8 mouse cellular contexts compared by ENCODE assay signal in the genomic region with DNA sequence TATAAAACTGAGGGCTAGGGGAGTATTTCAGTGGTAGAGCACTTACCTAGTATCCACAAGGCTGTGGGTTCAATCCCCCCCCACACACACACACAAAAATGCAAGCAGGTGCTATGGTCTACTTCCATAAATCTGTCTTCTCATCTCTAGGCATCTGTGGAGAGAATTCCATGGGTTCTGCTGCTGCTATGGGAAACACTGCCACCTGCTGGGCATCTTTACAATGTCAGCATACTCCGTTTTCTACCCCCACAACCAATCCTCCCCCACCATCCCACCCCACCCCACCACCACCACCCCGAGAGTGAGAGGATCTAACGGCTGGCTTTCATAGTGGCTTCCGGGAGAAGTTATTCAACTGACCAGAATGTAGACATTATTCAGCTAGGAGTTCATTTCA. TPM values are rescaled to one million over a fixed set of nuclear protein-coding genes. Genes with fewer than 3 reads are reported as not detected.
A peak's percentile ranks its signal among the peaks of the same experiment; 100 is the strongest.
DNase-seq lines count a peak whose midpoint lies in the region; ATAC-seq lines count a peak whose summit lies in the region.

No protein-coding gene starts in this region.

- WGBS in midbrain, embryonic 10.5 days, result 24% methylated on average over 4 of the region's 4 CpGs
- 12% methylated on average over 4 of the region's 4 CpGs for WGBS in midbrain, embryonic 16.5 days
- 20% methylated on average over 4 of the region's 4 CpGs for WGBS in embryonic facial prominence, embryonic 10.5 days

- DNase-seq in midbrain, embryonic 10.5 days (ENCODE audit: low spot score), result peak; percentile 66
- peak; percentile 66 to 73 for DNase-seq in adrenal gland, postnatal 36 days
- DNase-seq in embryonic facial prominence, embryonic 10.5 days (ENCODE audit: low spot score), result peak; percentile 78
- peak; percentile 79 to 82 for DNase-seq in heart, postnatal 14 days
- DNase-seq in layer of hippocampus, postnatal 14 days (ENCODE audit: low spot score in 2 of 2), result peak; percentile 74 to 76
- DNase-seq in spleen, postnatal 10 days (ENCODE audit: low spot score in 2 of 2), result peak; percentile 32 to 71

- no peaks in the 10 kb centered on the region for H3K36me3 ChIP-seq in midbrain, embryonic 10.5 days
- H3K36me3 ChIP-seq in midbrain, embryonic 16.5 days (ENCODE audit: control insufficient read depth, insufficient read depth, low read length), result no peaks in the 10 kb centered on the region
- H3K36me3 ChIP-seq in embryonic facial prominence, embryonic 10.5 days (replicated peaks), result no peaks in the 10 kb centered on the region

- no peak overlapping the region for H3K27ac ChIP-seq in midbrain, embryonic 10.5 days (replicated peaks)
- no peak overlapping the region for H3K27ac ChIP-seq in midbrain, embryonic 16.5 days (ENCODE audit: low read length)
- no peak overlapping the region for H3K27ac ChIP-seq in embryonic facial prominence, embryonic 10.5 days (replicated peaks)

- no peaks in the 10 kb centered on the region for H3K27me3 ChIP-seq in midbrain, embryonic 10.5 days (ENCODE audit: low read depth, poor library complexity, severe bottlenecking)
- H3K27me3 ChIP-seq in midbrain, embryonic 16.5 days (ENCODE audit: control insufficient read depth, insufficient read depth, low read depth, low read length), result no peaks in the 10 kb centered on the region
- H3K27me3 ChIP-seq in embryonic facial prominence, embryonic 10.5 days (replicated peaks; ENCODE audit: low read depth, poor library complexity, severe bottlenecking), result no peaks in the 10 kb centered on the region; the same call in 1 of the 2 replicates

- H3K4me3 ChIP-seq in midbrain, embryonic 10.5 days, result no peak overlapping the region
- no peak overlapping the region for H3K4me3 ChIP-seq in midbrain, embryonic 16.5 days (ENCODE audit: low read depth, low read length)
- H3K4me3 ChIP-seq in embryonic facial prominence, embryonic 10.5 days, result no peak overlapping the region

- no peak overlapping the region for H3K4me2 ChIP-seq in midbrain, embryonic 16.5 days (ENCODE audit: low read length)

- no peak overlapping the region for H3K9ac ChIP-seq in midbrain, embryonic 16.5 days (ENCODE audit: low read depth, low read length)

- peaks cover 7% of the 10 kb centered on the region; the same call in 1 of the 2 replicates for H3K4me1 ChIP-seq in midbrain, embryonic 10.5 days
- H3K4me1 ChIP-seq in midbrain, embryonic 16.5 days (ENCODE audit: control insufficient read depth, insufficient read depth, low read length), result no peaks in the 10 kb centered on the region
- H3K4me1 ChIP-seq in embryonic facial prominence, embryonic 10.5 days, result peaks cover 3% of the 10 kb centered on the region; the same call in 1 of the 2 replicates

- intact Hi-C loops in heart, postnatal 14 days (cut with DNase I), result loop anchor here (1.0 to 10.0 kb wide), 5 partner anchors 65 to 207 kb away; partner anchors contain the start of gene Zbtb1

- ATAC-seq in midbrain, embryonic 16.5 days, result no peak
- peak; percentile 66 for ATAC-seq in megakaryocyte, adult 5-6 weeks (ENCODE audit: poor library complexity, severe bottlenecking)

- no peaks in the 10 kb centered on the region for H3K9me3 ChIP-seq in midbrain, embryonic 10.5 days (replicated peaks)
- H3K9me3 ChIP-seq in midbrain, embryonic 16.5 days (replicated peaks; ENCODE audit: control insufficient read depth, low read length, poor library complexity, severe bottlenecking), result no peaks in the 10 kb centered on the region
- no peaks in the 10 kb centered on the region for H3K9me3 ChIP-seq in embryonic facial prominence, embryonic 10.5 days

RNA-seq across cellular contexts. Expression of gene Ppp1r36, which starts 54.7 kb away (rescaled TPM):
- polyA plus RNA-seq in midbrain, embryonic 10.5 days (2016; fragmentation: Nextera tagmentation; extraction: Ambion mirVana), result 0.33 and 0.71 TPM in 2 replicates
- 1.3 and 1.9 TPM in 2 replicates for polyA plus RNA-seq in midbrain, embryonic 16.5 days (2015; fragmentation: Nextera tagmentation; extraction: Ambion mirVana)
- not detected for total RNA-seq in adrenal gland, postnatal 36 days (2021)
- polyA plus RNA-seq in embryonic facial prominence, embryonic 10.5 days (2016; fragmentation: Nextera tagmentation; extraction: Ambion mirVana), result 1.6 and 1.8 TPM in 2 replicates
- under 1 TPM; 0.24 to 0.78 TPM for total RNA-seq in heart, postnatal 14 days (2021)
- 1 to 10 TPM; 1.1 to 3.0 TPM for total RNA-seq in layer of hippocampus, postnatal 14 days (2021)
- 0.58 TPM in 1 of 2 replicates, not detected in the other for total RNA-seq in megakaryocyte, adult 5-6 weeks (2015)
- 0.18 TPM in 1 of 2 replicates, not detected in the other for total RNA-seq in megakaryocyte, adult 5-6 weeks (2017)

RNA-seq across cellular contexts. Expression of gene Plekhg3, which starts 58.6 kb away (rescaled TPM):
- 1.1 and 1.5 TPM in 2 replicates for polyA plus RNA-seq in midbrain, embryonic 10.5 days (2016; fragmentation: Nextera tagmentation; extraction: Ambion mirVana)
- polyA plus RNA-seq in midbrain, embryonic 16.5 days (2015; fragmentation: Nextera tagmentation; extraction: Ambion mirVana), result 0.93 and 1.3 TPM in 2 replicates
- total RNA-seq in adrenal gland, postnatal 36 days (2021), result 10 to 100 TPM; 11.1 to 13.0 TPM
- 3.3 and 3.9 TPM in 2 replicates for polyA plus RNA-seq in embryonic facial prominence, embryonic 10.5 days (2016; fragmentation: Nextera tagmentation; extraction: Ambion mirVana)
- 10 to 100 TPM; 19.1 to 20.4 TPM for total RNA-seq in heart, postnatal 14 days (2021)
- 10 to 100 TPM; 16.1 to 18.6 TPM for total RNA-seq in layer of hippocampus, postnatal 14 days (2021)
- total RNA-seq in megakaryocyte, adult 5-6 weeks (2015), result 40.4 and 44.3 TPM in 2 replicates
- total RNA-seq in megakaryocyte, adult 5-6 weeks (2017), result 46.6 and 50.5 TPM in 2 replicates
